Mouse (Mus musculus) embryonic facial prominence, embryonic 11.5 days (tissue): ENCODE results near the gene Apoc2. TPM values are rescaled to one million over a fixed set of nuclear protein-coding genes. Genes with fewer than 3 reads are reported as not detected.

ENCODE experiments used
- ATAC-seq: fragments of 200-750 bp; cut with Nextera tagmentation; replicated peaks from 2 replicates; pipeline ENCODE4 v1.8.0; 2017; ENCODE audit warnings: low read depth; ENCODE audit not compliant: insufficient number of reproducible peaks, low FRiP score, low TSS enrichment
- DNase-seq: peaks from one replicate; pipeline ENCODE4 v3.0.0-alpha.2; 2015; ENCODE audit warnings: low spot score
- H3K27ac ChIP-seq: fragments of 300-500 bp; sonication (generic); replicated peaks from 2 replicates; pipeline ENCODE4 v1.5.1; 2014; ENCODE audit warnings: mild to moderate bottlenecking, low read depth, low read length, control low read depth
- H3K27me3 ChIP-seq: fragments of 300-500 bp; sonication (generic); 2 replicates; pipeline ENCODE4 v1.6.1; 2014; ENCODE audit warnings: mild to moderate bottlenecking, low read length, moderate library complexity, mixed read lengths; ENCODE audit not compliant: control insufficient read depth, insufficient read depth
- H3K36me3 ChIP-seq: fragments of 300-500 bp; sonication (generic); replicated peaks from 2 replicates; pipeline ENCODE4 v1.6.1; 2014; ENCODE audit warnings: low read depth, mild to moderate bottlenecking, low read length, moderate library complexity, mixed read lengths; ENCODE audit not compliant: control insufficient read depth, insufficient read depth
- H3K4me1 ChIP-seq: fragments of 300-500 bp; sonication (generic); 2 replicates; pipeline ENCODE4 v1.6.1; 2014; ENCODE audit warnings: low read length, mixed read lengths; ENCODE audit not compliant: control insufficient read depth, insufficient read depth
- H3K4me2 ChIP-seq: fragments of 300-500 bp; sonication (generic); 2 replicates; pipeline ENCODE4 v1.6.1; 2014; ENCODE audit warnings: low read depth, mild to moderate bottlenecking, control low read depth, low read length, moderate library complexity
- H3K4me3 ChIP-seq: fragments of 300-500 bp; sonication (generic); 2 replicates; pipeline ENCODE4 v1.5.1; 2014; ENCODE audit warnings: low read depth, low read length, control low read depth
- H3K9ac ChIP-seq: fragments of 300-500 bp; sonication (generic); replicated peaks from 2 replicates; pipeline ENCODE4 v1.6.1; 2014; ENCODE audit warnings: mild to moderate bottlenecking, control low read depth, low read length
- H3K9me3 ChIP-seq: fragments of 300-500 bp; sonication (generic); replicated peaks from 2 replicates; pipeline ENCODE4 v1.6.1; 2016; ENCODE audit warnings: mild to moderate bottlenecking, low read length, inconsistent platforms, mixed read lengths; ENCODE audit not compliant: control insufficient read depth
- WGBS: fragments of 180-500 bp; shearing (Covaris S2); extraction: QIAGEN DNeasy Blood & Tissue Kit; methylation state at CpG from one replicate; pipeline ENCODE4 v1.1.7; 2014; 5-methylcytosine and 5-hydroxymethylcytosine counted together
- polyA plus RNA-seq: library from polyadenylated mRNA; unstranded; fragments of >200 nt; fragmentation: Nextera tagmentation; extraction: Ambion mirVana; gene quantifications from 2 replicates; pipeline ENCODE4 v1.2.1, GENCODE M21; 2014

Apoc2 gene
- polyA plus RNA-seq, 1 experiment from 2014 or later, result 0.41 TPM

DNA sequence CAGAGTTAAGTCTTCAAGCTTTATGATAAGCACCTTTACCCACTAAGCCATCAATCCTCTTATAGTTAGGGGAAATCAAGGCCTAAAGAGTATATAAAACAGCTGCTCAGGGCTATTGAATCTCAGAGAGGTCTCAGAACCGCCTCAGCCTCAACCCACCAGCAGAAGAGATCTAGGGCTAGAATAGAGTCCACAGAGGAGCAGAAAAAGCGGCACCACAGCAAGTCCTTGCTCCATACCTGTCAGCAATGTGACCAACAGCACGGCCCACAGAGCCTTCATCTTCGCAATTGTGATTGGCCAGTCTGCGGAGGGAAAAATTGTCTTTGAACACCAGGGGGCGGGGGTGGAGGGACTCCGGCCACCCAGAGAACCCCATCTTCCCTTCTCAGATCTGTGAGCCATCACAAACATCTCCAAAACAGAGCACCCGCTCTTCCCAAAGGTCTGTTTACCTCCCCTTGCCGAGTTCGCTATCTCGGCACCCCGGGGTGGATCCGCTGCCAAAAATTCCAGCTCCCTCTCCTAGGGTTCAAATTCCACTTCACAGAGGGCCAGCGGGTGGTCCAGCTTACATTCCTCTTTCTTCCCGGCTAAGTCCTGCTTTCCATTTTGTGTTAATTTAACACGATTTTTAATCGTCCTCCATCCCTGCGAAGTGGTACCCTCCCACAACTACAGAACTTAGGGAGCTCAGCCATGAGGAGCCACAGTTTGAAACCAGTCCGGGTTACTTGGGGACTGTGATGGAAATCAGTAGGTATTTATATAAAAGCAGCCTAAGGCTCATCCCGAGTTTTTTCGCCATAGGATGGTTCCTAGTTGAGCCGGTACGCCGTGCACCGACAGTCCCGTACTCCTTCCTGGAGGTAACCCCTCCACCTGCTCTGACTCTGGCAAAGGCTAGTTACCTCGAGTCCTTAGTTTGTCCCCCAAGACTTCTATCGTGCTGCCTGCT, 20.5 kb upstream of the Apoc2 start:
- WGBS, result 3% methylated on average over 28 of the region's 28 CpGs
- no peak overlapping the region; the same call in 1 of the 2 replicates for H3K27ac ChIP-seq
- H3K4me1 ChIP-seq, result peaks cover 5% of the 10 kb centered on the region; the same call in 1 of the 2 replicates

DNA sequence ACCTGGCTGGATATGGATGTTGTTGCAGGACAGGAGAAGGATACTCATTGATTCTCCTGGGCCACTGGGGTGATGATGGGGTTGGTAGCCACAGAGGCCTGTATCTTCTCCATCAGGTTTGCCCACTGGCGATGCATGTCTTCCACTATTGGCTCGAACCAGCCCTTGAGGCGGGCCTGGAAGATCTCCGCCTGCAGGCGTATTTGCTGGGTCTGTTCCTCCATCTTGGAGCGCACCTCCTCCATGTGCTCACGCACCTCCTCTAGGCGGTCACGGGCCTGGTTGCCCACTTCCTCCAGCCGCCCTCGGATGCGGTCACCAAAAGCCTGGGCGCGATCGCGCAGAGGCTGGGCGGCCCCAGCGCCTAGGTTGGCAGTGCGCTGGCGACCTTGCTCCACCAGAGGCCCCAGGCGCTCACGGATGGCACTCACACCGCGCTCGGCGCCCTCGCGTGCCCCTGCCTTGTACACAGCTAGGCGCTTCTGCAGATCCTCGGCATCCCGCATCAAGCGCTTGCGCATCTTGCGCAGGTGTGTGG, 18.7 kb upstream of the Apoc2 start:
- 92% methylated on average over 34 of the region's 34 CpGs for WGBS
- Histone ChIP-seq H3K4me3 (no peak overlapping the region), H3K27me3 (no peaks in the 10 kb centered on the region), H3K36me3 (peaks cover 4% of the 10 kb centered on the region), H3K9me3 (no peaks in the 10 kb centered on the region), H3K9ac (no peak overlapping the region), H3K4me1 (peaks cover 5% of the 10 kb centered on the region; the same call in 1 of the 2 replicates), H3K27ac (no peak overlapping the region), H3K4me2 (no peak overlapping the region; the same call in 1 of the 2 replicates)
- ATAC-seq, result no peak
- DNase-seq, result no peak

More for the DNA sequence above, 20.5 kb upstream of the Apoc2 start:
- H3K27me3 ChIP-seq, result no peaks in the 10 kb centered on the region
- ATAC-seq (no peak), DNase-seq (peak; percentile 76)
- H3K9ac ChIP-seq, result peak overlapping the region; percentile 59
- H3K9me3 ChIP-seq, result no peaks in the 10 kb centered on the region
- H3K4me3 ChIP-seq, result peak overlapping the region; percentile 35
- peak overlapping the region; percentile 70 for H3K4me2 ChIP-seq
- H3K36me3 ChIP-seq, result peaks cover 4% of the 10 kb centered on the region

DNA sequence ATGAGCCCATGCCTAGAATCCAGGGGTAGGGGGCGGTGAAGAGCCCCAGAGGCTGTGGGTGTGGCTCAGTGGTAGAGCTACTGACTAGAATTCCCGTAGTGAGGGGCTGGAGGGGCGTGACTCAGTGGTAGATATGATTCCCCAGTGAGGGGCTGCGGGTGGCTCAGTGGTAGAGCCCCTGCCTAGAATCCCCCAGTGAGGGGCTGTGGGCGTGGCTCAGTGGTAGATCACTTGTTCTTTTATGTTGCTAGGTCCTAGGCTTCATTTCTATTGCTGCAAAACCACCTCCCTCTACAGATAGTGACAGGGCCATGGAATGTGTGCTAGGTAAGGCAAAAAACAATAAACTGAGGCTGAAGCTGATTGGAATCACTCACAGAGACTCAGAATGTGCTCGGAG, 18.1 kb upstream of the Apoc2 start:
- 86% methylated on average over 6 of the region's 6 CpGs for WGBS
- no peaks in the 10 kb centered on the region for H3K27me3 ChIP-seq
- H3K4me2 ChIP-seq, result no peak overlapping the region
- no peak for DNase-seq
- no peak overlapping the region for H3K9ac ChIP-seq
- no peak overlapping the region for H3K27ac ChIP-seq
- H3K4me3 ChIP-seq, result no peak overlapping the region
- peaks cover 4% of the 10 kb centered on the region for H3K36me3 ChIP-seq
- no peak for ATAC-seq
- peaks cover 4% of the 10 kb centered on the region; the same call in 1 of the 2 replicates for H3K4me1 ChIP-seq
- no peaks in the 10 kb centered on the region for H3K9me3 ChIP-seq

DNA sequence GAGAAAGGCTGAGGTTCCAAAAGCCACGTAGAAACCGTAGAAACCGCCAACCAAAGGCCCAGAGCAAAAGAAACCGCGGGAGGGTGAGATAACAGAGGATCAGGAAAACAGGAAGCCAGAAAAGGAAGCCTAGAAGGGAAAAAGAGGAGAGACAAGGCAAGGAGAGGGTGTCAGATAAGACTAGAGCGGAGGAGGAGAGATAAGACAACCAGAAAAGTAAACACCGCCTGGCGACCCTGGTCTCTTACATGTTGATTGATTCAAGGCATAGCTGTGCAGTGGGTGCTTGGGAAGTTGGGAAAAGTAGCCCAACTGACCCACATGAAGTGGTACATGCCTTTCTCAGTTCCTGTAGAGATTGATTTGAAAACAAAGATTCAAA, 17.5 kb upstream of the Apoc2 start:
- Histone ChIP-seq H3K9ac (no peak overlapping the region), H3K4me3 (no peak overlapping the region), H3K36me3 (peaks cover 4% of the 10 kb centered on the region), H3K27ac (no peak overlapping the region), H3K4me2 (no peak overlapping the region), H3K9me3 (no peaks in the 10 kb centered on the region), H3K4me1 (peaks cover 2% of the 10 kb centered on the region; the same call in 1 of the 2 replicates), H3K27me3 (no peaks in the 10 kb centered on the region)
- ATAC-seq (no peak), DNase-seq (no peak)
- WGBS, result 50% methylated on average over 8 of the region's 8 CpGs

DNA sequence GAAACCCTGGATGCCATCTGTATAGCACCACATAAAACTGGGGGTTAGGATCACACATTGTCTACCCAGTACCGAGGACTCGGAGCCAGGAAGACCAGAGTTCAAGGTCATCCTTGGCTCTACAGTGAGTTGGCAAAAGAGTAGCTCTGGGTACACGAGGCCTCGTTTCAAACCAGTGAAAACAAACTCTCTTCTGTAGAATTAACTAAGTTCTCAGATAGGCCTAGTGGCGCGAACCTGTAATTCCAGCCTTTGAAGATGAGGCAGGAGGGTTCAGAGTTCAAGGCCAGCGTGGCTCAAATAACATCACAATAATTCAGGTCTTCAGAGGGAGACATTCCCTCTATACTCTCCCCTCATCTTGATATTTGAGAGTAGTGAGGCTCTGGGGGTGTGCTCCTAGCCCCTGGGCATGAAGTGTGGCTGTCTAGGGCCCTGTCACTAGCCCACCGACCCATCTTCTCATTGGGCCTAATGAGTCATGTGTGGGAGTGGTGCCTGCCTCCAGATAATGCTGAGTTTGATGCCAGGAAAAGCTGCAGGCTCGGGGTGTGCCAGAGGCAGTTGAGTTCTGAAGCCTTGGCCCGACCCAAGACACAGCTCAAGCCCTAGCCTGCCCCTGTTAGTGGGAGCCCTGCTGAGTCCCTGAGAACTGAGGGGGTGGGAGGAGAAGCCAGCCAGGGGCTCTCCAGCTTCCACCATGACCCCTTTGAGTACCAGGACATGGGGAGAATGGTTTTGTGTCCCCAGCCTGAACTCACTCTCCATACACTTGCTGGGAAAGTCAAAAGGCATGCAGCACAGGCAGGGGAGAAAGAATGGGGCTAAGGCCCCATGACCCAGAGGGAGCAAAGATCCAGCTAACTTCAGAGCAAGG, 16.8 kb upstream of the Apoc2 start:
- H3K9me3 ChIP-seq, result no peaks in the 10 kb centered on the region
- ATAC-seq (no peak), DNase-seq (no peak)
- H3K9ac ChIP-seq, result no peak overlapping the region
- H3K27ac ChIP-seq, result no peak overlapping the region
- H3K4me2 ChIP-seq, result no peak overlapping the region
- H3K4me3 ChIP-seq, result no peak overlapping the region
- WGBS, result 79% methylated on average over 10 of the region's 10 CpGs
- H3K27me3 ChIP-seq, result no peaks in the 10 kb centered on the region
- peaks cover 2% of the 10 kb centered on the region; the same call in 1 of the 2 replicates for H3K4me1 ChIP-seq
- peaks cover 4% of the 10 kb centered on the region for H3K36me3 ChIP-seq

DNA sequence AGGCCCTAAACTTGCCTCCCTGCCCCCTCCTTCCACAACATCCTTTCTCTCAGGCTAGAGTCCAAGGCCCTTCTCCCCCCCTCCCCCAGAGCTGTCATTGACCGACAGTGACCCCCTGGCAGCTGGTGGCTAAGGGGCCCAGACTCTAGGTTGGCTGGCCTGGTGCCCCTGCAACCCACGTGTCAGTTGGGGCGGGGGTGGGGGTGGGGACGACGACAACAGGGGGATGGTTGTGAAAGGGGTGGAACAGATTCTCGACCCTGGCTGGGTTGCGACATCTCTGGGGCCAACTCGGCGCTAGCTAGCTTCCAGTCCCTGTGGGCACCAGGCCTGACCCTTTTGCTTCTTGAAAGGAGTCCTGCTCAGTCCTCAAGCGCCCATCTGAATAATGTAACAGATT, 15.7 kb upstream of the Apoc2 start:
- peaks cover 4% of the 10 kb centered on the region for H3K36me3 ChIP-seq
- no peaks in the 10 kb centered on the region for H3K27me3 ChIP-seq
- H3K27ac ChIP-seq, result no peak overlapping the region
- no peaks in the 10 kb centered on the region for H3K9me3 ChIP-seq
- ATAC-seq (no peak), DNase-seq (no peak)
- no peak overlapping the region; the same call in 1 of the 2 replicates for H3K9ac ChIP-seq
- H3K4me2 ChIP-seq, result no peak overlapping the region
- WGBS, result 22% methylated on average over 10 of the region's 10 CpGs
- H3K4me3 ChIP-seq, result no peak overlapping the region
- no peaks in the 10 kb centered on the region; the same call in 1 of the 2 replicates for H3K4me1 ChIP-seq

DNA sequence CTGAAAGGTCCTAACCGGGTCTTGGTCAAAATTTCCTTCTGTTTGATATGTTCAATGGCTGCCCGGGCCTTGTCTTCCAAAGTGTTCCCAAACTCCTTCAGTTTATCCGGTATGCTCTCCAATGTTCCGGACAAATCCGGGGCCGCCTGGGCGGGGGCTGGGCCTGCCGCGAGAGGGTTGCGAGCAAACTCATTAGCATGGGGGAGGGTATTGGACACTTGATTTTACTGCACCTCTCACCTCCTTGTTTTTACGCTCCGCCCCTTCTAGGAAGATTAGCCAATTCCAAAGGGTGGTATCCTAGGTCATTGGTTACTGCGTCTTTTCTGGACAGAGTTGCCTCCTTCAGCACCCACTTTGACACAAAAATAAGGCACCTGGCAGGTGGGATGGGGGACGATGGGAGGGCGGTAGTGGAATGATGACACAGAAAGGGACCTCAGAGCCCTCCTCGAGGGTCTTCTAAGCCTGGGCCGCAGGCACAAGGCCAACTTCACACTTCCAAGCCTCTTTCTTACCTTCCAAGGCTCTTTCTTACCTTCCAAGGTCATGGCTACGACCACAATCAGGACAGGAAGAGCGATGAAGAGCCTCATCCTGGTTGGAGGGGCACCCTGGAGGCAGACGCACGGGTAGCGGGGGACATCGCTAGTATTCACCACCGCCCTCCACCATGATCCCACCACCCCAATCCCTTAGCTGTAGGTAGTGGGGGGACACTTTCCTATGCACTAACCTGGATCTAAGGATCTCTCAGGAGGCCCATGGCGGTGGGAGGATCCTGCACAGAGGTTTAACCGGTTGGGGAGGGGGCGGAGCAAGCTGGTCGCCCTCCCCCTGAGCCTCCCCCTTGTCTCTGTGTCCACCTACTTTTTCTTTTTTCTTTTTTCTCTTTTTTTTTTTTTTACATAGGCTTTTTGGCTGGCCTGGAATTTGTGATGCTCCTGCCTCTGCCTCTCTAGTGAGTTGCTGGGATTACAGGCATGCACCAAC, 14.4 kb upstream of the Apoc2 start, which contains the start of gene Apoc1:
Gene Apoc1 (minus strand): TSS at position 788 of the 993 bp plus-strand sequence.
- no peaks in the 10 kb centered on the region; the same call in 1 of the 2 replicates for H3K4me1 ChIP-seq
- H3K9me3 ChIP-seq, result no peaks in the 10 kb centered on the region
- ATAC-seq (no peak), DNase-seq (no peak)
- H3K4me3 ChIP-seq, result no peak within 1 kb of the TSS
- H3K27ac ChIP-seq, result no peak within 1 kb of the TSS
- peaks cover 4% of the 10 kb centered on the region for H3K36me3 ChIP-seq
- WGBS, result 50% methylated on average over 28 of the region's 28 CpGs
- H3K27me3 ChIP-seq, result no peaks in the 10 kb centered on the region
- no peak within 1 kb of the TSS for H3K4me2 ChIP-seq
- peak within 1 kb of the TSS; percentile 9; the same call in 1 of the 2 replicates for H3K9ac ChIP-seq
